Mouse (Mus musculus): ENCODE results near the gene Tspyl1.

Tspyl1 gene

GRCm38 (mm10) chr10:34297980-34298753, 16.2 kb downstream of the Tspyl1 start:
- CTCF ChIA-PET = interaction anchor here (1.1 kb wide), 1 partner anchor 11 kb away, joined by 3 read pairs; no protein-coding TSS in a partner anchor

DNA sequence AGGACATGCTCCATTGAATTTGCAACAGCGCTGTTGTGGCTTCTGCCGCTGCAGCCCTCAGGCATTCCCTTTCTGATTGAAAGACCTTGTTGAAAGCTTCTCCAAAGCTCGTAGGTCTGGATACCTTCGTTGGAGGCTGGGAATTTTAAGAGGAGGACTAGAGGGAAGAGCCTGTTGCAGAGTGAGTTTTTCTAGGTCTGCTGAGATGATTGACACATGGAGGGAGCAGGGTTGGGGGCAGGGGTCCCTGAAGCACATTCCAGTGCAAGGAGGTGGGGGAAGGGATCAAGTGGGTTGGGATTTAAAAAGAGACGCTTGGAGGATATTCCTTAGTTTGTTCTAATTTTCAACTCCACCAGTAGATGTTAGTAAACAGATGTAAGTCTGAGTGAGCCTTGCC, 18.4 kb downstream of the Tspyl1 start:
- CTCF ChIA-PET = no interaction called here

- CTCF ChIA-PET = no interaction called here
These were observed 25.1 kb downstream of the Tspyl1 start for GRCm38 (mm10) chr10:34307070-34307469.

DNA sequence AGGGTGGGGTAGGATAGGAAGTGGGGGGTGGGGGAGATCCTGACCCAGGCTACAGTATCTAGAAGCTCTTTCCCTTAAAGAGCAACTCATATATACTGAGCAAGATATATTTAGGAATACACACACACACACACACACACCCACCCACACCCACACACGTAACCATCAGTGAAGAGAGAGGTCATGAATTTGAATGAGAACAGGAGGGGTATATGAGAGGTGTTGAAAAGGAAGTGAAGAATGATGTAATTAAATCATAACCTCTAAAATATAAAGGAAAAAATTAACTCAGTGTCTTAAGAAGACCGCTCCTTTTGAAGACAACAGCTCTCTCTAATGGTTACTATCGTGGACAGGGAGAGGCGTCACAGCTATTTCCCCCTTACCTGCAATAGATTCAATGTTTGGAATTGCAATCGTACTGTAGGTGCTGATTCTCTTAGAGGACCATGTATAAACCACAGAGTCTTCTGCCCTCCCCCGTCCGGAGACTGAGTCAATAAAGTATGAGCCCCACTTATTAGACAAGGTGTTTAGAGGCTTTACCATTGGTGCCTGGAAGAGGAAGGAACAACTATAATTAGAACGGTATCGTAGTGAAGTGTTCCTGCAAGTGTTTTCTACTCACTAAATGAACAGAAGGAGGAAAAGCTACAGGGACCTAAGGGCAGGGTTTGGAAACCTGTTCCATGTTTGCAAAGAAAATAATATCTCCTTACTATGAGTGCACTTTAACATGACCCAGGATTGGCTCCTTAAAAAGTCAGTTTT, 28.1 kb downstream of the Tspyl1 start:
- CTCF ChIA-PET = no interaction called here

DNA sequence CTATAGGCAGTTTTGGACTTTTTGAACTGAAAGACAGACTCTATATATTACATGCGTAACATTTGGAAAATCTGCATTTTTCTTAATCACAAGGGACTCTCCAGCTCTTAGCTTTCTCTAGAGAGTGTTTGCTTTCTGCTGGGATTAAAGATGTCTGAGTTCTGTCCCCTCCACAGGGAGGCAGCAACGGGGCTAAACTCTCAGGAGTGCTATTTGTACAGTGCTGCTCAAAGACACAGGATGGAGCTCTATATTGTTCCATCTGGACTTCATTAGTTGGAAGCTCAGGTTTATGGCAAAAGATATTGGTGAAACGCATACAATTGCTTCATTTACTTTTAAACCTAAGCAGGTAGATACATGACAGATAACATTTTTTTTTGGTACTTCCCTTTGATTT, 30.5 kb downstream of the Tspyl1 start:
- CTCF ChIA-PET = no interaction called here

DNA sequence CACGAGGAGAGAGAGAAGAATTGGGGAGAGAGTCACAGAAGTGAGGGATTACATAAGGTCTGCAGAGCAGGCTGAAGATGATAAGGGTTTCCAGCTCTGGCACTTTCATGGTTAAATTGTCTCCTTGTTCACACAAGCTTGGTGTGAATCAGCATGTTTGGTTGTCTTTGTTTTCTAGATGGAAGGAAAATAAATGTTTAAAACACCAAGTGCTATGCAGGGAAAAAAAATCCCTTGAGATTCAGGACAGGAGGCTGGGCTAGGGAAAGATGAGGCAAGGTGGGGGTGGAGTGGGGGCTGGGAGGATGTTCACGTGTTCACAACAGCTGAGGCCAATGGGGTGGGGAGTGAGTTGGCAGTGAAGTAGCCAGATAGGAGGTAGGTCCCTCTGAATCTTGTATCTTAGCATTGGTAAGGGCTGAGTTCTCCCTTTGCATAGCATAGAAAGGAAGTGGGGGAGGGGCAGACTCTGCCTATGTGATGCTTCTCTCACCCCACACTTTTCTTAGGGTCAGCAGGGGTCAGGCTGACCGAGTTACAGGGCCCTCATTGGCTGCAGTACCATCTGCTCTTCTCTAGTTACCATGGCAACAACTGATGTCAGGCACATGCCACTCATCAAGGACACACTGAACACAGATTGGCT, 34.7 kb downstream of the Tspyl1 start:
- CTCF ChIA-PET = no interaction called here

- CTCF ChIA-PET = no interaction called here
These were observed 35.2 kb downstream of the Tspyl1 start for GRCm38 (mm10) chr10:34317217-34317606.

DNA sequence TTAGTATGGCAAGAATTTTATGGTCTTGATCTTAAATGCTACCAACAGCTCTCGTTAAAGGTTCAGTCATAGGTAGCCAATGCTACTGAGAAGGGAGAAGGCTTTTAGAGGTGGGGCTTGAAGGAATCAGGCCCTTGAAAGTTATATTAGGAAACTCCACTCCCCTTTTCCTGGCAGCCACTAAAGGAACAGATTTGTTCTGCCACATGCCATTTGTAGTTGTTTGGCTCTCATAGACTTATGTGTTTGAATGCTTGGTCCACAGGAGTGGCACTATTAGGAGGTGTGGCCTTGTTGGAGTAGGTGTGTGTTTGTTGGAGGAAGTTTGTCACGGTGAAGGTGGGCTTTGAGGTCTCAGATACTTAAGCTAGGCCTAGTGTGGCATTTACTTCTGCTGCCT, 38.8 kb downstream of the Tspyl1 start:
- CTCF ChIA-PET = no interaction called here

DNA sequence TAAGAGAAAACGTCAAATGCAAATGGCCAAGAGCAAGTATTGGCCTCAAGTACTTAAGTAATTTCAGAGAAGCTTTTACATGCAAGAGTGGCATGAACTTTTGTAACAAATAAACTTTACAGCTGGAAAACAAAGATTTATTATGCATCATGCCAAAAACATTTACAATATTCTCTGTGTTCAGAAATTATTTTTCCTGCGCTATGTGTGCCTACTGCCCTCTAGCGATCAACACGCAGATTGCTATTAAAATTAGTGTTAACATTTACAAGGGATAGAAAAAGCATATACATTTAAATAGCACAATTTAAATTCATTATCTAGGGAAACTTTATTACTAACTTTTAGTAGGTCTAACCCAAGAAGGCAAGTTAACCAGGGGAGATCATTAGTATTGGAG, 44.7 kb downstream of the Tspyl1 start:
- CTCF ChIA-PET = interaction anchor here (0.6 to 0.7 kb wide), 2 partner anchors 173 to 306 kb away, joined by 5 to 6 read pairs; no protein-coding TSS in a partner anchor

- CTCF ChIA-PET = interaction anchor here (0.6 to 0.7 kb wide), 3 partner anchors 174 to 338 kb away, joined by 5 to 6 read pairs (median 5); no protein-coding TSS in a partner anchor
These were observed 45.2 kb downstream of the Tspyl1 start for GRCm38 (mm10) chr10:34327144-34327543.

- CTCF ChIA-PET = no interaction called here
These were observed 46.3 kb downstream of the Tspyl1 start for GRCm38 (mm10) chr10:34328310-34328709.
